Mouse (Mus musculus): ENCODE measurements around the gene Afdn.
A peak's percentile ranks its signal among the peaks of the same experiment; 100 is the strongest.

Afdn gene

DNA sequence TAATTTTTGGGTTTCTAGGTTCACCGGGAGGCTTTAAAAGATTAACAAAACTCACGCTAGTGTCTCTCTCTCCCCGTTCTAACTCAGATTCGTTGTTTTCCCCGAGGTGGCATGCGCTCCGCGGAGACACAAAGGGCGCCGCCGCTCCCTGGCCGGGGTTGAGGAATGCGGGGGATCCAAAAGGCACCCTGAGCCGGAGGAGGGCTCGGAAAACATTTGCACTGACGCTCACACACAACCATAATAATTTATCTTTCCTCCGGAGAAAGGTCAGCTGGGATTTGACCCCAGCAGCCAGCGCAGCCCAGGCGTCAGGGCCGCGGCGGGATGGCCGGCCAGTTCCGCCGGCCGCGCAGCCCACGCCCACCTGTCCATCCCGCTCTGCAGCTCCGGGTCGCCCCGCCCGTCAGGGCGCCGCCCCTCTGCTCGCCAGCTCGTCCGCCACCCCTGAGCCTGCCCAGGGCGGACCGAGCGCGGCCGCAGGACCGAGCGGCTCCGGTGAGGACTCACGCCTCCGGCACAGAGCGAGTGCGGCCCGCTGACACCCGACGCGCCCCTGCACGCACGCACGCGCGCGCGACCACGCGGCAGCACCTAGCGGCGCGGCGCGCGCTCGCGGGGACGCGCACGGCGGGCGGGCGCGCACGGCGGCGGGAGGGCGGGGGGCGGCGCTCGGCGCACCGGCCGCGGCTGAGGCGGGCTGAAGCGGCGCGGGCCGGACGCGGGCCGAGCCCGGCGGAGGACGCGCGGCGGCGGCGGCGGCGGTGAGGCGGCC, at the start of gene Afdn:
TSS of gene Afdn (plus strand) at position 687 of the 775 bp plus-strand sequence.
- peak; percentile 93 for DNase-seq

DNA sequence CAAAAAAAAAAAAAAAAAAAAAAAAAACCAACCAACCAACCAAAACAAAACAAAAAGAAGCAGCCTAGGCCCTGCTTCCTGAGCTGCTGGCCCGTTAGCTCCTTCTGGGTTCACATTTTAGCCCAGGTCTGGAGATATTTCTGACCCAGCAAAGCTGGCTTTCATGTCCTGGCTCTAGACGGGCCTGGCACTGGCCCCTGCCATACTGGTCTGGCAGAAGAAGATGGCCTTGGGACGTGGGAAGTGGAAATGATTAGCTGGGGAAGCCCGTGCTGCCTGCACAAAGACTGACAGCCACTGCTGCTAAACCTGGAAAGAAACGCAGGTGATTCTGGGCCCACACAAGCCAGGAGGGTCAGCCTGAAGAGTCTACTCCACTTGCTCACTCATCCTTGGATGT, 49.2 kb upstream of the Afdn start:
- no peak for DNase-seq

DNA sequence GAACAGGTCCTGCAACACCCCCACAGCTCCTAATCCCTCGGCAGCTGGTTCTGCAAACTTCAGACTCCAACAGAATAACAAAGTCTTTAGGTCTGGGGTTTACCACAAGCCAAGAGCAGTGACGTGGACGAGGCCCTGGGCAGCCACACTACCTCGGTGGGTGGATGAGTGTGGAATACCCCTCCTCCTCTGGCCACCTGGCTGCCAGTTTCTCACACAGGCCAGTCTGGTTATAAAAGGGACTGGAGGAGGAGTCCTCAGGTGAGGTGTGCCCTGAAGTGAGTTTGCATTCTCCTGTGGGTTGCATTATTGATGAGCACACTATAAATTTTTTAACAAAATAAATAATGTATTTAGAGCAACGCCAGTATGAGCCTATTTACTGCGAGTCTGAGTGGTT, 48.2 kb upstream of the Afdn start:
- DNase-seq = no peak

- DNase-seq = no peak
Measured at GRCm38 (mm10) chr17:13712518-13712917, 47.8 kb upstream of the Afdn start.

DNA sequence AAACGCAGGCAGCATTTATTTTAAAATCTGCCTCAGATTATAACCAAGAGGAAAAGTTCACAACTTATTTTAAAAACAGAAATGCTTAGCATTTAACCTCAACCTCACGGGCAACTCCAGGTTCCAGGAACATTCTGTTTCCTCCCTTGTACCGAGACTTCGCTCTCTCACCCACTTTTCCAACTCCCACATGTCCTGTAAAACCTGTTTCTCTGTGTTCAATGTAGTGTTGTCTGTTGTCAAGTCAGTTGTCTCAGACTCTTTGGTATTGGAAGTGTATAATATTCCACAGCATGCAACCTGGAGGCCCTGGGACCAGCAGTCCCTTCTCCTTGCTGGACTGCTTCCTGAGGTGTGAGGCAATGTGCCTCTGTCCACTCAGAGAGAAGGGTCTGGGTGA, 46.2 kb upstream of the Afdn start:
- DNase-seq = no peak

GRCm38 (mm10) chr17:13714654-13715053, 45.7 kb upstream of the Afdn start:
- DNase-seq = no peak

GRCm38 (mm10) chr17:13715511-13715910, 44.8 kb upstream of the Afdn start:
- DNase-seq = no peak

DNA sequence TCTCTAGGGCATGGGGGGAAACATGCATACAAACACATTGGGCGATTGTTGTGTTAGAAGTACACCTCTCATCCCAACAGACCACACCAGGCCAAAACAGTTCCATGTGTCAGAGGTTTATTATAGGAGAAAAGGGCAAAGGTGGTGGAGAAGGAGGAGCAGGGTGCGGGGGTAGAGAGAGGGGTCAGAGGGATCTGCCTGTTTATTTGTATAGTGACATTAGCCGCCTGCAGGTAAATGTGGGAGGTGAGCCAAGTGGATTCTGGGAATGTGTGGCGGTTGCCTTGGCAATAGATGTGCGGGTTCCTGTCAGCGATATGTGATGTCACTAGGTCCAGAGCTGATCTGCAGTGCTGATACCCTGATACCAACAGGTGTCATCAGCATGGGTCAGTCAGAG, 44.0 kb upstream of the Afdn start:
- DNase-seq = no peak

DNA sequence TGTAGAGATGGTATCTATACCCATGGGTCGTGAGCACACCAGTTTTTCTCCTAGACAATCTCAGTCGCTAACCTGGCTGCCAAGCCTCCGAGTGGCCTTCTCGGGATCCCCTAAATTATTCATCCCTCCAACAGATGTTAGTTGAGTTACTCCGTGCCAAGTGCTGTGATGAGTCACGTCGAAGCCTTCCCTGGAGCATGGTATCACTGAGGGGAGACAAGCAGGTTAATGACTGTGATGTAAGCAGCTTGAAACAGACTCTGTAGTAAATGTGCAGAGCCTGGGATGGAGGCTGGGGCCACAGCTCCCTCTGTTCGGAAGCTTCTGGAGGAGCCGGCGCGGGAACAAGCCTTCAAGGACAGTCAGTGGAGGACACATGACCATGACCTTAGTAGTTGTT, 42.9 kb upstream of the Afdn start:
- no peak for DNase-seq

DNA sequence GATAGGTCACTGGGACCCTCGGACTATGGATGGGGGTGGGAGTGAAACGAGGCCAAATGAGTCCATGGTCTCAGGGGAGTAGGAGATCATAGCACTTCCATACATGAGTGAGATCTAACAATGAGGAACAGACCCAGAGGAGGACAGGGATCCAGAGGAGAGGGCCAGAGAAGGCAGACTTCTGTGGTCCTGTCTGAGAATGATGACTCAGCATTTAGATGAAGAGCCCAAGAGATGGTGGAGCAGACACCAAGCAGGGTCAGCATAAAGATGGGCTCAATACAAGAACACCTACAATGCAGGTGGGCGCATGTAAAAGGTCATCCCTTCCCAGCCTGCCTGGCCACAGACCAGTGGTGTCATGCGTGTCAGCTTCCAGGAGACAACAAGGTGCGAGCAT, 40.2 kb upstream of the Afdn start:
- no peak for DNase-seq

DNA sequence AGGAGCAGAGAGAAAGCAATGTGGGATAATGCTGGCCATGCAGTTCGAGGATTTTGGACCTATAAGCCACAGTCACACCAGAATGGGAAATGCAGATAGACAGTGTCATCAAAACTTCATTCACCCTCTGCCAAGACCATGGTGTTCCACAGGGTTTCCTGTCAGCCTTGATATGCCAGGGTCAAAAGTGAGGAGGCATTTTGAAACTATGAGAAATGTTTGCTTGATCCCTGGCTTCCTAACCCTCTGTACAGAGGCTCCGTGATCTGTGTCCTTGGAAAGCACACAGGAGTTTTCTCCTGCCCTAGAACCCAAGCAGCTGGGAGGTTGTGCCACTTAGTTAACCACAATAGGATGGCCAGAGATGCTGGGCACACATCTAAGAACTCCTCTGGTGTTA, 39.0 kb upstream of the Afdn start:
- DNase-seq = no peak

- DNase-seq = no peak
Measured at GRCm38 (mm10) chr17:13722434-13722833, 37.9 kb upstream of the Afdn start.

- DNase-seq = no peak
Measured at GRCm38 (mm10) chr17:13725004-13725550, 35.3 kb upstream of the Afdn start.

GRCm38 (mm10) chr17:13726832-13727355, 33.4 kb upstream of the Afdn start:
- DNase-seq = no peak

GRCm38 (mm10) chr17:13730980-13731726, 29.2 kb upstream of the Afdn start:
- DNase-seq = no peak

DNA sequence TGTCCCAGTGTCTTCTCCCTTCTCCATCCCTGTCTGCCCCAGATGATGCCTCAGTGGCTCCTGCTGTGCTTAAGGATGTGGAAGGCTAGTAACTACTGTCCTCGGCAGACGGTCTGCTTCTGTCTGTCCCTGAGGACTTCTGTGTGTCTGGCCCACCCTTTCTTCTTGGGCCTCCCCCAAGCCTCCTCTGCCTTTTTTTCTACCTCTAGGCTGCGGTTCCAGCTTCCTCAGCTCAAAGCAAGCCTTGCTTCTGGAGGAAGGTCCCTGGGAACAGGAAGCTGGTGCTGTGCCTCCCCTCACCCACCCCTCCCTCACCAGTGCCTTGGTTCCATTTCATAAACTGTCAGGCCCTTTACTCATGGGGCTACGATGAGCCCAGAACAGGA, 28.6 kb upstream of the Afdn start:
- DNase-seq = no peak

DNA sequence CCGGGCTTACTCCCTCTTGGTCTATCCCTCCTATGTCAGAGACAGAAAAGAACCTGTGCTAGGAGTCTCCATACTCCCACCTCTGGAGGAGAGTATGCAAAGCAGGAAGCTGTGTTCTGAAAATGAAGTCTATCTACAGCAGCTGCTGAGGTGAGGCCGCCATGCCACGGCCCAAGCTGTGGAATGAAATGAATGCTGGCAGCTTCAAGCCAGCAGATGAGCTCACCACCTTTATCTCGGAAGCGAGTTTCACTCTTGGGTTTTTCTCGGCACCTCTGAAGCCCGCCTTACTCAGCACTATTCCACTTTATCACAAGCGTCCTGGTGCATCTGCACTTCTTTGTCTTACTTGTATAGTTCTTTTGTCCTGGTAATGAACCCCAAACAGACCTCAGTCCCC, 27.7 kb upstream of the Afdn start:
- no peak for DNase-seq

GRCm38 (mm10) chr17:13733971-13734370, 26.4 kb upstream of the Afdn start:
- no peak for DNase-seq

DNA sequence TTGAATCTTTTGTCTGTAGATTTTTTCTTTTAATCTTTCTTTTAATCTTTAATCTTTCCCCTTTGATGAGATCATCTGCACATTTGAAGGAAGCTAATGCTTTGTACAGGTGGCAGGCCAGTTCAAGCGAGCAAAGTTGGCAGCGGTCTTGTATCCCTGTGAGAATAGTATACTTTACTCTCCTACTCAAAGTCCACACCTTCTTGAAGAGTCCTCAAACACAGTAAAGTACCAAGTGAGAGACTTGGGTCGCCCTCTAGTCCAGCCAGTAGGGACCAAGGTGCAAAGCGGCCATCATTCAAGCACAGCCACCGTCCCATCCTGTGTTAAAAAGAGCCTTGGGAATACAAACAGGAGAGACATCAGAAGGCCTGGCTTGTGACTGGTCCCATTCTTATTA, 25.3 kb upstream of the Afdn start:
- DNase-seq = no peak

GRCm38 (mm10) chr17:13735803-13736282, 24.5 kb upstream of the Afdn start:
- DNase-seq = no peak

DNA sequence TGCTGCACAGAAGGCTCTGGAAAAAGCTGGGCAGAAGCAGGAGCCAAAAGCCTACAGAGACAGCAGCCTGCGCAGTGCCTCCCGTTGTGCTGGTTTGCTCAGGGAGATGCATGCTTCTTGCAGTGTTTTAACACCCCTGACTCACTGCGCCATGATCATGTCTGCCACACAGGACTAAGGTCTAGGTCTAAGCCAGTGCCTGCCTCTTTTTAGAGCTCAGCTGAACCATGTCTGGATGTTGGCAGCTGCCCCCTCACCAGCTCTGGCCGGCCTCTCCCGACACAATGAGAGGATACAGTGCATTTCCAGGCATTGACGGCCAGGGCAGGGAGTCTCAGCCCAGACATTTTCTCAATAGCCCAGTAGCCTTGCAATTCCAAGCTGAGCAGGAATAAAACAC, 23.0 kb upstream of the Afdn start:
- DNase-seq = no peak

GRCm38 (mm10) chr17:13738121-13738776, 22.1 kb upstream of the Afdn start:
- DNase-seq = no peak

- DNase-seq = no peak
Measured at GRCm38 (mm10) chr17:13738916-13739315, 21.4 kb upstream of the Afdn start.
